Mouse (Mus musculus): ENCODE measurements around the gene Gm20388. TPM values are rescaled to one million over a fixed set of nuclear protein-coding genes. Genes with fewer than 3 reads are reported as not detected.

Gene Gm20388
- polyA plus RNA-seq, 1 experiment from 2014 or later, result 7.4 TPM

GRCm38 (mm10) chr8:122192771-122193170 is 2282.1 kb downstream of the Gm20388 start:
- H3K9me3 ChIP-seq (replicated peaks; ENCODE audit: control insufficient read depth, low read length), result no peaks in the 10 kb centered on the region
- ATAC-seq (ENCODE audit: insufficient read depth, low FRiP score), result no peak
- no peaks in the 10 kb centered on the region for H3K36me3 ChIP-seq (ENCODE audit: control insufficient read depth, insufficient read depth, low read length)
- no peak overlapping the region for H3K4me2 ChIP-seq (ENCODE audit: low read depth, low read length)
- WGBS, result 76% methylated on average over 5 of the region's 5 CpGs
- H3K27me3 ChIP-seq (ENCODE audit: control insufficient read depth, insufficient read depth, low read length), result no peaks in the 10 kb centered on the region
- no peak overlapping the region for H3K9ac ChIP-seq (ENCODE audit: low read length)
- H3K27ac ChIP-seq (ENCODE audit: low read length), result no peak overlapping the region
- peaks cover 22% of the 10 kb centered on the region for H3K4me1 ChIP-seq (ENCODE audit: control insufficient read depth, insufficient read depth, low read length)
- H3K4me3 ChIP-seq (replicated peaks; ENCODE audit: low read length), result no peak overlapping the region

DNA sequence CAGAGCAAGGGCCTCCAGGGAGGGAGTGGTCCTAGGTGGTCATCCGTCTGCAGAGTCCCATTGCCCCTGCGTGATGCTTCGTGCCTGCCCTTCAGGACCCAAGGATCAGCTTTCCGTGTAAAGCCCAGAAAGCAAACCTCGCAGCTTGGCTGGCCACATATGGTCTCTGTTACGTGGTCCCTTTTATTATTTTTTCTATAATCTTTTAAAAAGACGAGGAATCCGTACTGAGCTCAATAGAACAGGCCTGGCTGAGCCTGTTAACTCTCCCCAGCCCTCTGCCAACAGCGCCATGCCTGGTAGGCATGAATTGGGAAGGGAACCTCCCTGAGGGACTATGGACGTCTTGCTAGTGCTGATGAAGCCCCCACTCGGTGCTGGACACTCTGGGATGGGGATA is 2282.9 kb downstream of the Gm20388 start:
- H3K9ac ChIP-seq (ENCODE audit: low read length), result no peak overlapping the region
- no peaks in the 10 kb centered on the region for H3K9me3 ChIP-seq (replicated peaks; ENCODE audit: control insufficient read depth, low read length)
- no peak overlapping the region for H3K27ac ChIP-seq (ENCODE audit: low read length)
- no peaks in the 10 kb centered on the region for H3K36me3 ChIP-seq (ENCODE audit: control insufficient read depth, insufficient read depth, low read length)
- WGBS, result 70% methylated on average over 11 of the region's 11 CpGs
- no peak overlapping the region for H3K4me2 ChIP-seq (ENCODE audit: low read depth, low read length)
- H3K27me3 ChIP-seq (ENCODE audit: control insufficient read depth, insufficient read depth, low read length), result no peaks in the 10 kb centered on the region
- H3K4me3 ChIP-seq (replicated peaks; ENCODE audit: low read length), result no peak overlapping the region
- peaks cover 22% of the 10 kb centered on the region for H3K4me1 ChIP-seq (ENCODE audit: control insufficient read depth, insufficient read depth, low read length)
- no peak for ATAC-seq (ENCODE audit: insufficient read depth, low FRiP score)

GRCm38 (mm10) chr8:122194396-122194795 is 2283.8 kb downstream of the Gm20388 start:
- 37% methylated on average over 8 of the region's 8 CpGs for WGBS

DNA sequence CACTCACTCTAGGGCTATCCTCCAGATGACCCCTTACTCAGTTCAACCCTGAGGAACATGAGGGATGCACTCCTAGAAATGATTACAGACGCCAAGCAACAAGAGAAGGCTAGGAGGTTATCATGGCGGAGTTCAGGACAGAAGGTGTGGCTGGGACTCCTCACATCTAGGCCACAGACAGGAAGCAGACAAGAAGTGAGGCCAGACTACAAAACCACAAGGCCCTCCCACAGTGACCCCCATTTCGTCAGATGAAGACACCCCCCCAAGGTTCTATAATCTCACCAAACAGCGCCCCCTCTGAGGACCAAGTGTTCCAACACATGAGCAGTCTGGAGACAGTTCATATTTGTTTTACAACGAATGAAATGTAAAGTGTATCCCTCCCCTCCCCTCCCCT is 2286.7 kb downstream of the Gm20388 start:
- no peaks in the 10 kb centered on the region for H3K36me3 ChIP-seq (ENCODE audit: control insufficient read depth, insufficient read depth, low read length)
- WGBS, result 64% methylated on average over 5 of the region's 5 CpGs
- peaks cover 16% of the 10 kb centered on the region for H3K4me1 ChIP-seq (ENCODE audit: control insufficient read depth, insufficient read depth, low read length)
- ATAC-seq (ENCODE audit: insufficient read depth, low FRiP score), result no peak
- no peak overlapping the region for H3K9ac ChIP-seq (ENCODE audit: low read length)
- no peak overlapping the region for H3K4me2 ChIP-seq (ENCODE audit: low read depth, low read length)
- H3K4me3 ChIP-seq (replicated peaks; ENCODE audit: low read length), result no peak overlapping the region
- no peak overlapping the region for H3K27ac ChIP-seq (ENCODE audit: low read length)
- H3K27me3 ChIP-seq (ENCODE audit: control insufficient read depth, insufficient read depth, low read length), result no peaks in the 10 kb centered on the region
- no peaks in the 10 kb centered on the region for H3K9me3 ChIP-seq (replicated peaks; ENCODE audit: control insufficient read depth, low read length)

More at GRCm38 (mm10) chr8:122194396-122194795, 2283.8 kb downstream of the Gm20388 start:
- Histone ChIP-seq H3K27me3 (ENCODE audit: control insufficient read depth, insufficient read depth, low read length) (no peaks in the 10 kb centered on the region), H3K4me3 (replicated peaks; ENCODE audit: low read length) (no peak overlapping the region), H3K27ac (ENCODE audit: low read length) (no peak overlapping the region), H3K36me3 (ENCODE audit: control insufficient read depth, insufficient read depth, low read length) (no peaks in the 10 kb centered on the region), H3K4me2 (ENCODE audit: low read depth, low read length) (no peak overlapping the region), H3K9me3 (replicated peaks; ENCODE audit: control insufficient read depth, low read length) (no peaks in the 10 kb centered on the region), H3K9ac (ENCODE audit: low read length) (no peak overlapping the region), H3K4me1 (ENCODE audit: control insufficient read depth, insufficient read depth, low read length) (peaks cover 22% of the 10 kb centered on the region)
- peak; percentile 37 for ATAC-seq (ENCODE audit: insufficient read depth, low FRiP score)

DNA sequence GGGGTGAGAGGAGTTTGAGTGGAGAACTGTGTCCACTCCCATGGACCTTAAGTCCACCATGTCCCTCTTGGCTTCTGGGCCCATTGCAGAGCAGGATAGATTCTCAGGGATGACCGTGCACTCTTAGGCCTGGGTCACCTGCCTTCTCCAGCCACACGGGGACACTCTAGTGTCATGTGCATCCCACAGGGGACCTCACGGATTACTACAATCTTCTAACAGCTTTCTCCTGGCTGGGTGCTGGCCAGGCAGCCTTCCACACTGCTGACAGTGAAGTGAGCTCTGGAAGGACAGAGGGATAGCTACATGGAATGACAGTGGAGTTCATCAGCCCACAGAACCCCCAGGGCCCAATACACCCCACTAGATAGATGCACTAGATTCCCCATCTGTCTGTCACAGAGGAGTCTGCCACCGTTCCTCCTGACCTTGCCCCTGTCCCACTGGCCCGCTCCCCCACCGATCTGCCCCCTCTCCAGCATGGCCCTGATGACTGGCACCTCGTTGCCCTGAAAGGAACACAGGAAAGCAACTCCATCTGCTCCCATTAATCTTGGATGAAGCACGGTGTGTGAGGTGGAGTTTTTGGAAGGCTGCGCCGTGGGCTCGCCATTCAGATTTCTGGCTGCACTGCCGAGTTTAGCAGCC is 2287.9 kb downstream of the Gm20388 start:
- no peak for ATAC-seq (ENCODE audit: insufficient read depth, low FRiP score)

DNA sequence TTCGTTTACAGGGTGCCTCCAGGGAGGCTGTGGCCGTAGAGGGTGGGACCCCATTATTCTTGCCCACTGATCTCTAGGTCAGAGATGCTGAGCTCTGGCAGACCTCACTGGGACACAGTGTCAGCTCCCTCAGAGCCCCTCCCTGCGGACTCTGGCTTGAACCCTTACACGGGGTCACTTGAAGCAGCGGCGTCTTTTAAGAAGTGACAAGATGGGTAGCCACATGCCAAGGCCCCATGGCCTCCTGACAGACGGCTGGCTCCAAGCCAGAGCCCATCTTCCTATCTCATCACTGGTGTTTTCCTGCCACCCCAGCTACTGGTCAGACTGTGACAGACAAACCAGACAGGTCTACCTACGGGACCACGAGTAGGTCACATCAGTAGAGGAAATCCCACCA is 2288.6 kb downstream of the Gm20388 start:
- Histone ChIP-seq H3K9ac (ENCODE audit: low read length) (no peak overlapping the region), H3K9me3 (replicated peaks; ENCODE audit: control insufficient read depth, low read length) (no peaks in the 10 kb centered on the region), H3K27me3 (ENCODE audit: control insufficient read depth, insufficient read depth, low read length) (no peaks in the 10 kb centered on the region), H3K4me2 (ENCODE audit: low read depth, low read length) (no peak overlapping the region), H3K36me3 (ENCODE audit: control insufficient read depth, insufficient read depth, low read length) (no peaks in the 10 kb centered on the region), H3K27ac (ENCODE audit: low read length) (no peak overlapping the region), H3K4me1 (ENCODE audit: control insufficient read depth, insufficient read depth, low read length) (peaks cover 7% of the 10 kb centered on the region), H3K4me3 (replicated peaks; ENCODE audit: low read length) (no peak overlapping the region)
- 78% methylated on average over 9 of the region's 9 CpGs for WGBS
- no peak for ATAC-seq (ENCODE audit: insufficient read depth, low FRiP score)

More for the DNA sequence above, 2287.9 kb downstream of the Gm20388 start:
- no peak overlapping the region for H3K27ac ChIP-seq (ENCODE audit: low read length)
- no peaks in the 10 kb centered on the region for H3K9me3 ChIP-seq (replicated peaks; ENCODE audit: control insufficient read depth, low read length)
- no peaks in the 10 kb centered on the region for H3K27me3 ChIP-seq (ENCODE audit: control insufficient read depth, insufficient read depth, low read length)
- H3K4me2 ChIP-seq (ENCODE audit: low read depth, low read length), result no peak overlapping the region
- H3K36me3 ChIP-seq (ENCODE audit: control insufficient read depth, insufficient read depth, low read length), result no peaks in the 10 kb centered on the region
- peaks cover 13% of the 10 kb centered on the region for H3K4me1 ChIP-seq (ENCODE audit: control insufficient read depth, insufficient read depth, low read length)
- WGBS, result 72% methylated on average over 12 of the region's 12 CpGs
- H3K9ac ChIP-seq (ENCODE audit: low read length), result no peak overlapping the region
- no peak overlapping the region for H3K4me3 ChIP-seq (replicated peaks; ENCODE audit: low read length)

DNA sequence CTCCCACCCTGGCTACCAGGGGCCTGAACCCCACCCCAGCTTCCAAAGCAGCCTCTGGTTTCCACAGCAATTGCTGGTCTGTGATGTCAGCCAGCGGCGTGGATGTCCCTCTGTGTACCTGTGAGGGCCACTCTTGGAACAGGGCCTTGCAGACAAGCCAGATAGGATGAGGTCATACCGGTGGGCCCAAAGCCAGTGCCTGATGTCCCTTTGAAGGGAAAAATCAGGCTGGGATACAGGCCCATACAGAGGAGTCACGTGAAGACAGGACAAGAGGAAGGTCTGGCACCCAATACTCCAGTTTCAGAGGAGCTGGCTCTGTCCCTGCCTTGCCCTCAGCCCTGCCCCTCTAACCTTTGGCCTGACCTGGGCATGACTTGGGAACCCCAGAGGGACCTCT is 2289.2 kb downstream of the Gm20388 start:
- Histone ChIP-seq H3K4me1 (ENCODE audit: control insufficient read depth, insufficient read depth, low read length) (0 out of 2 replicates have a peak, but pooled peaks cover under 1% of the 10 kb centered on the region), H3K9me3 (replicated peaks; ENCODE audit: control insufficient read depth, low read length) (no peaks in the 10 kb centered on the region), H3K9ac (ENCODE audit: low read length) (no peak overlapping the region), H3K27me3 (ENCODE audit: control insufficient read depth, insufficient read depth, low read length) (no peaks in the 10 kb centered on the region), H3K4me3 (replicated peaks; ENCODE audit: low read length) (no peak overlapping the region), H3K36me3 (ENCODE audit: control insufficient read depth, insufficient read depth, low read length) (no peaks in the 10 kb centered on the region), H3K27ac (ENCODE audit: low read length) (no peak overlapping the region), H3K4me2 (ENCODE audit: low read depth, low read length) (no peak overlapping the region)
- ATAC-seq (ENCODE audit: insufficient read depth, low FRiP score), result no peak
- 84% methylated on average over 4 of the region's 4 CpGs for WGBS

- no peak overlapping the region for H3K27ac ChIP-seq (ENCODE audit: low read length)
- no peak overlapping the region for H3K4me2 ChIP-seq (ENCODE audit: low read depth, low read length)
- H3K9ac ChIP-seq (ENCODE audit: low read length), result no peak overlapping the region
- H3K9me3 ChIP-seq (replicated peaks; ENCODE audit: control insufficient read depth, low read length), result 0 out of 2 replicates have a peak, but pooled peaks cover 4% of the 10 kb centered on the region
- H3K4me1 ChIP-seq (ENCODE audit: control insufficient read depth, insufficient read depth, low read length), result no peaks in the 10 kb centered on the region
- ATAC-seq (ENCODE audit: insufficient read depth, low FRiP score), result no peak
- H3K27me3 ChIP-seq (ENCODE audit: control insufficient read depth, insufficient read depth, low read length), result no peaks in the 10 kb centered on the region
- no peak overlapping the region for H3K4me3 ChIP-seq (replicated peaks; ENCODE audit: low read length)
- no peaks in the 10 kb centered on the region for H3K36me3 ChIP-seq (ENCODE audit: control insufficient read depth, insufficient read depth, low read length)
- WGBS, result 75% methylated on average over 3 of the region's 3 CpGs
These were observed 2300.9 kb downstream of the Gm20388 start for GRCm38 (mm10) chr8:122211591-122211990.

- WGBS, result 65% methylated on average over 8 of the region's 8 CpGs
These were observed 2305.0 kb downstream of the Gm20388 start for GRCm38 (mm10) chr8:122215630-122216029.

More at GRCm38 (mm10) chr8:122215630-122216029, 2305.0 kb downstream of the Gm20388 start:
- H3K9ac ChIP-seq (ENCODE audit: low read length), result no peak overlapping the region
- ATAC-seq (ENCODE audit: insufficient read depth, low FRiP score), result no peak
- no peaks in the 10 kb centered on the region for H3K4me1 ChIP-seq (ENCODE audit: control insufficient read depth, insufficient read depth, low read length)
- no peaks in the 10 kb centered on the region for H3K36me3 ChIP-seq (ENCODE audit: control insufficient read depth, insufficient read depth, low read length)
- H3K4me2 ChIP-seq (ENCODE audit: low read depth, low read length), result no peak overlapping the region
- no peak overlapping the region for H3K4me3 ChIP-seq (replicated peaks; ENCODE audit: low read length)
- no peak overlapping the region for H3K27ac ChIP-seq (ENCODE audit: low read length)
- no peaks in the 10 kb centered on the region for H3K27me3 ChIP-seq (ENCODE audit: control insufficient read depth, insufficient read depth, low read length)
- H3K9me3 ChIP-seq (replicated peaks; ENCODE audit: control insufficient read depth, low read length), result no peaks in the 10 kb centered on the region
